Mouse (Mus musculus): ENCODE measurements around the gene Rasl2-9.
"Not testable (repeated sequence)": the region's sequence is repeated elsewhere in the genome, so short reads cannot be mapped to it uniquely, and the experiment has no call there.

The Rasl2-9 gene

GRCm38 (mm10) chr7:5125549-5126406 lies at the start of gene Rasl2-9:
TSS of gene Rasl2-9 (minus strand) at chr7:5125950.
- DNase-seq (ENCODE audit: inconsistent ontology term): peak; percentile 54

- not testable (repeated sequence) for DNase-seq (ENCODE audit: inconsistent ontology term)
Observed at GRCm38 (mm10) chr7:5149570-5149969, 23.8 kb upstream of the Rasl2-9 start, which contains the start of gene Vmn1r55. TSS of gene Vmn1r55 (minus strand) at chr7:5149670.

GRCm38 (mm10) chr7:5125078-5125477 lies 672 bp downstream of the Rasl2-9 start:
- no peak for DNase-seq (ENCODE audit: inconsistent ontology term)

- no peak for DNase-seq (ENCODE audit: inconsistent ontology term)
Observed at GRCm38 (mm10) chr7:5116850-5117249, 8.9 kb downstream of the Rasl2-9 start, which contains the start of gene Rfpl4. TSS of gene Rfpl4 (minus strand) at chr7:5116950.

GRCm38 (mm10) chr7:5112701-5113100 lies 13.0 kb downstream of the Rasl2-9 start:
- DNase-seq (ENCODE audit: inconsistent ontology term): no peak

GRCm38 (mm10) chr7:5109301-5109700 lies 16.4 kb downstream of the Rasl2-9 start:
- DNase-seq (ENCODE audit: inconsistent ontology term): no peak

- no peak for DNase-seq (ENCODE audit: inconsistent ontology term)
Observed at GRCm38 (mm10) chr7:5108272-5108671, 17.5 kb downstream of the Rasl2-9 start.

GRCm38 (mm10) chr7:5102564-5102963 lies 23.2 kb downstream of the Rasl2-9 start:
- no peak for DNase-seq (ENCODE audit: inconsistent ontology term)

GRCm38 (mm10) chr7:5101066-5101663 lies 24.6 kb downstream of the Rasl2-9 start:
- DNase-seq (ENCODE audit: inconsistent ontology term): no peak

- DNase-seq (ENCODE audit: inconsistent ontology term): no peak
Observed at GRCm38 (mm10) chr7:5099796-5100195, 26.0 kb downstream of the Rasl2-9 start.

- no peak for DNase-seq (ENCODE audit: inconsistent ontology term)
Observed at GRCm38 (mm10) chr7:5098769-5099168, 27.0 kb downstream of the Rasl2-9 start.

- DNase-seq (ENCODE audit: inconsistent ontology term): no peak
Observed at GRCm38 (mm10) chr7:5092831-5093510, 32.8 kb downstream of the Rasl2-9 start.

- no peak for DNase-seq (ENCODE audit: inconsistent ontology term)
Observed at GRCm38 (mm10) chr7:5092381-5092780, 33.4 kb downstream of the Rasl2-9 start.

GRCm38 (mm10) chr7:5091008-5091728 lies 34.6 kb downstream of the Rasl2-9 start:
- DNase-seq (ENCODE audit: inconsistent ontology term): no peak

GRCm38 (mm10) chr7:5089853-5090252 lies 35.9 kb downstream of the Rasl2-9 start:
- DNase-seq (ENCODE audit: inconsistent ontology term): no peak

GRCm38 (mm10) chr7:5087886-5088285 lies 37.9 kb downstream of the Rasl2-9 start:
- DNase-seq (ENCODE audit: inconsistent ontology term): peak; percentile 18

- peak; percentile 51 for DNase-seq (ENCODE audit: inconsistent ontology term)
Observed at GRCm38 (mm10) chr7:5086921-5087440, 38.8 kb downstream of the Rasl2-9 start.

- DNase-seq (ENCODE audit: inconsistent ontology term): no peak
Observed at GRCm38 (mm10) chr7:5085512-5085911, 40.2 kb downstream of the Rasl2-9 start.

GRCm38 (mm10) chr7:5083325-5084105 lies 42.2 kb downstream of the Rasl2-9 start:
- DNase-seq (ENCODE audit: inconsistent ontology term): no peak

- DNase-seq (ENCODE audit: inconsistent ontology term): no peak
Observed at GRCm38 (mm10) chr7:5081939-5082338, 43.8 kb downstream of the Rasl2-9 start.

- no peak for DNase-seq (ENCODE audit: inconsistent ontology term)
Observed at GRCm38 (mm10) chr7:5081241-5081640, 44.5 kb downstream of the Rasl2-9 start.

All from Muller cell, postnatal 12 days (primary cell).